Mouse (Mus musculus) hindbrain, postnatal 0 days (tissue): ENCODE results near the gene Tsc22d2. TPM values are rescaled to one million over a fixed set of nuclear protein-coding genes. Genes with fewer than 3 reads are reported as not detected.
A peak's percentile ranks its signal among the peaks of the same experiment; 100 is the strongest.

ENCODE experiments used
- ATAC-seq: fragments of 200-750 bp; cut with Nextera tagmentation; 2 replicates; pipeline ENCODE4 v1.8.0; 2017; ENCODE audit warnings: mild to moderate bottlenecking, moderate TSS enrichment, moderate library complexity
- DNase-seq: peaks from one replicate; pipeline ENCODE4 v3.0.0-alpha.2; 2015; ENCODE audit warnings: low spot score
- H3K27ac ChIP-seq: fragments of 300-500 bp; sonication (generic); 2 replicates; pipeline ENCODE4 v1.5.1; 2014; ENCODE audit warnings: mild to moderate bottlenecking
- H3K27me3 ChIP-seq: fragments of 300-500 bp; sonication (generic); 2 replicates; pipeline ENCODE4 v1.6.1; 2014; ENCODE audit warnings: low read length, mixed read lengths; ENCODE audit not compliant: insufficient read depth
- H3K36me3 ChIP-seq: fragments of 300-500 bp; sonication (generic); 2 replicates; pipeline ENCODE4 v1.6.1; 2014; ENCODE audit warnings: low read length, mixed read lengths; ENCODE audit not compliant: insufficient read depth
- H3K4me1 ChIP-seq: fragments of 300-500 bp; sonication (generic); 2 replicates; pipeline ENCODE4 v1.6.1; 2014; ENCODE audit warnings: antibody characterized with exemption, low read length, mixed read lengths; ENCODE audit not compliant: insufficient read depth
- H3K4me2 ChIP-seq: fragments of 300-500 bp; sonication (generic); 2 replicates; pipeline ENCODE4 v1.6.1; 2014; ENCODE audit warnings: low read depth, mild to moderate bottlenecking, low read length, moderate library complexity, mixed read lengths
- H3K4me3 ChIP-seq: fragments of 300-500 bp; sonication (generic); 2 replicates; pipeline ENCODE4 v1.5.1; 2014; ENCODE audit warnings: low read length
- H3K9ac ChIP-seq: fragments of 300-500 bp; sonication (generic); replicated peaks from 2 replicates; pipeline ENCODE4 v1.6.1; 2014; ENCODE audit warnings: mild to moderate bottlenecking, low read length, moderate library complexity, mixed read lengths
- H3K9me3 ChIP-seq: fragments of 300-500 bp; sonication (generic); 2 replicates; pipeline ENCODE4 v1.6.1; 2016; ENCODE audit warnings: low read length, mixed read lengths
- CTCF ChIP-seq: IDR thresholded peaks from 2 replicates; pipeline ENCODE4 v1.5.1; 2016; ENCODE audit warnings: antibody characterized with exemption, control low read depth, low read depth
- WGBS: fragments of 180-500 bp; shearing (Covaris S2); extraction: QIAGEN DNeasy Blood & Tissue Kit; methylation state at CpG from one replicate; pipeline ENCODE4 v1.1.7; 2014; 5-methylcytosine and 5-hydroxymethylcytosine counted together
- polyA plus RNA-seq: library from polyadenylated mRNA; unstranded; fragments of >200 nt; fragmentation: Nextera tagmentation; extraction: Ambion mirVana; gene quantifications from 2 replicates; pipeline ENCODE4 v1.2.1, GENCODE M21; 2015
- total RNA-seq: library from RNA; depleted of rRNA; stranded (reverse); fragments of >200 nt; gene quantifications from 2 replicates; pipeline ENCODE4 v1.2.3, GENCODE M21; 2014; rRNA removed

Tsc22d2 gene
- total RNA-seq (39.0 and 40.4 TPM in 2 replicates), polyA plus RNA-seq (10.3 and 10.4 TPM in 2 replicates)

GRCm38 (mm10) chr3:58414234-58414938 lies at the start of gene Tsc22d2:
TSS of gene Tsc22d2 (plus strand) at chr3:58414715.
- Histone ChIP-seq H3K36me3 (no peaks in the 10 kb centered on the region), H3K27ac (peak within 1 kb of the TSS; percentile 99), H3K4me1 (peaks cover 8% of the 10 kb centered on the region; the same call in 1 of the 2 replicates), H3K27me3 (no peaks in the 10 kb centered on the region), H3K9me3 (no peaks in the 10 kb centered on the region), H3K4me2 (peak within 1 kb of the TSS; percentile 94), H3K9ac (peak within 1 kb of the TSS; percentile 100), H3K4me3 (peak within 1 kb of the TSS; percentile 89)
- peak; percentile 84 for ATAC-seq
- under 1% methylated on average over 51 of the region's 52 CpGs for WGBS
- no peak for TF ChIP-seq CTCF
- peak; percentile 97 for DNase-seq

GRCm38 (mm10) chr3:58366756-58367155 lies 47.8 kb upstream of the Tsc22d2 start:
- DNase-seq (no peak), ATAC-seq (no peak)
- WGBS: 80% methylated on average over 3 of the region's 3 CpGs

GRCm38 (mm10) chr3:58370811-58371210 lies 43.7 kb upstream of the Tsc22d2 start:
- Histone ChIP-seq H3K4me1 (0 out of 2 replicates have a peak, but pooled peaks cover 4% of the 10 kb centered on the region), H3K4me3 (no peak overlapping the region), H3K36me3 (no peaks in the 10 kb centered on the region), H3K27ac (no peak overlapping the region), H3K9me3 (no peaks in the 10 kb centered on the region), H3K27me3 (no peaks in the 10 kb centered on the region), H3K9ac (no peak overlapping the region), H3K4me2 (no peak overlapping the region)
- DNase-seq (no peak), ATAC-seq (no peak)
- WGBS: 79% methylated on average over 2 of the region's 2 CpGs
- no peak for TF ChIP-seq CTCF

More at GRCm38 (mm10) chr3:58366756-58367155, 47.8 kb upstream of the Tsc22d2 start:
- Histone ChIP-seq H3K27me3 (no peaks in the 10 kb centered on the region), H3K4me3 (no peak overlapping the region), H3K4me1 (no peaks in the 10 kb centered on the region), H3K9me3 (no peaks in the 10 kb centered on the region), H3K9ac (no peak overlapping the region), H3K27ac (no peak overlapping the region), H3K4me2 (no peak overlapping the region), H3K36me3 (no peaks in the 10 kb centered on the region)
- TF ChIP-seq CTCF: no peak

- no peak for TF ChIP-seq CTCF
- Histone ChIP-seq H3K9me3 (no peaks in the 10 kb centered on the region), H3K4me1 (0 out of 2 replicates have a peak, but pooled peaks cover 4% of the 10 kb centered on the region), H3K9ac (peak overlapping the region; percentile 4; the same call in 1 of the 2 replicates), H3K4me3 (0 out of 2 replicates have a peak overlapping the region, but pooled peaks have one; percentile 1), H3K36me3 (no peaks in the 10 kb centered on the region), H3K27me3 (no peaks in the 10 kb centered on the region), H3K27ac (peak overlapping the region; percentile 37; the same call in 1 of the 2 replicates), H3K4me2 (peak overlapping the region; percentile 38)
- 9% methylated on average over 9 of the region's 9 CpGs for WGBS
- ATAC-seq: peak; percentile 94
- peak; percentile 85 for DNase-seq
These were observed 42.2 kb upstream of the Tsc22d2 start for GRCm38 (mm10) chr3:58372066-58372904.

GRCm38 (mm10) chr3:58372905-58373208 lies 41.7 kb upstream of the Tsc22d2 start:
- ATAC-seq: peak; percentile 46; the same call in 1 of the 2 replicates
- Histone ChIP-seq H3K9ac (0 out of 2 replicates have a peak overlapping the region, but pooled peaks have one; percentile 4), H3K36me3 (no peaks in the 10 kb centered on the region), H3K27me3 (no peaks in the 10 kb centered on the region), H3K4me2 (peak overlapping the region; percentile 38), H3K4me1 (0 out of 2 replicates have a peak, but pooled peaks cover 4% of the 10 kb centered on the region), H3K9me3 (no peaks in the 10 kb centered on the region), H3K4me3 (0 out of 2 replicates have a peak overlapping the region, but pooled peaks have one; percentile 1), H3K27ac (no peak overlapping the region)
- TF ChIP-seq CTCF: no peak
- WGBS: 11% methylated on average over 5 of the region's 5 CpGs
- peak; percentile 25 for DNase-seq

- DNase-seq (no peak), ATAC-seq (no peak)
- no peaks in the 10 kb centered on the region for H3K36me3 ChIP-seq
- no peak overlapping the region for H3K4me2 ChIP-seq
- H3K9ac ChIP-seq: no peak overlapping the region
- H3K27ac ChIP-seq: no peak overlapping the region
- no peaks in the 10 kb centered on the region for H3K9me3 ChIP-seq
- 87% methylated on average over 5 of the region's 5 CpGs for WGBS
- 0 out of 2 replicates have a peak, but pooled peaks cover 4% of the 10 kb centered on the region for H3K4me1 ChIP-seq
- H3K27me3 ChIP-seq: no peaks in the 10 kb centered on the region
- no peak overlapping the region for H3K4me3 ChIP-seq
- no peak for TF ChIP-seq CTCF
These were observed 40.2 kb upstream of the Tsc22d2 start for GRCm38 (mm10) chr3:58374281-58374680.
